9 mouse cellular contexts compared by ENCODE assay signal in the genomic region with DNA sequence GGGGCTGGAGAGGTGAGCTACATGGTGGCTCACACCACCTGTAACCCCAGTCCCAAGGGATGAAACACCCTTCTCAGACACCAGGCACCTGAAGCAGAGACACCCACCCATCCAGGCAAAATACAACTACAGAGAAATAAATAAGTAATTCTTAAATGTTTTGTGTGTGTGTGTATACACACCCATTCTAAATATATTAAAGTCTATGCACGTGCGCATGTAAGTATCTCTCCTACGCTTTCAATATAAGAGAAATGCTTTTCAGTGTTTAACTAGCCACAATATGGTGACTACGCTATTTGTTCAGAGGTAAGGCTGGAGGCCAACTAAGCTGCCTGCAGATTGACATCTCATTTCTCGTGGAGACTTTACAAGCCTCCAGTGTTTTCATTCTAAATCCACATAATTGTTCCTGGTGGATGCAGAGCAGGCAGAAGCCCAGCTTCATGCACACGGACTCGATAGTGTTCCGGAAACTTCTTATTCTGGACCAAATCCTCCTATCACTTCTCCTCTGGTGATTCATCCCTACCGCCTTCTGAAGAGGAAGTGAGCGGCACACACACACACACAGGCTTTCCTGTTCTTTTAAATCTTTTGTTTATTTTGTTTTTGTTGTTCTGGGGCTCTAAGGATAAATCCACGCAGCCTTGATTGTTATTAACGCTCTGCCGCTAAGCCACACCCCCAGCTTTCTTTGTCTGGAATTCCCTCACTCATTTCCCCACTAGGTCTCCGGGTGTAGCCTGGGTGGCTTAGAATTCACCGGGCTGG. TPM values are rescaled to one million over a fixed set of nuclear protein-coding genes. Genes with fewer than 3 reads are reported as not detected.
DNase-seq lines count a peak whose midpoint lies in the region; ATAC-seq and TF ChIP-seq lines count a peak whose summit lies in the region.
"Had no signal": no experiment of that assay in that cellular context is flagged by ENCODE, and none has a peak within 500 bp of the region (broad histone marks: within the 10 kb centered on the region; RNA-seq: fewer than 3 reads in every experiment).

No protein-coding gene starts in this region.

- ATAC-seq in neural tube, embryonic 15.5 days (ENCODE audit: low FRiP score), result no peak
- ATAC-seq in embryonic facial prominence, embryonic 13.5 days (ENCODE audit: insufficient number of reproducible peaks, insufficient read depth, low FRiP score, low TSS enrichment, low read depth), result no peak
- no peak for ATAC-seq in limb, embryonic 14.5 days (ENCODE audit: low FRiP score, low read depth)
- no peak for ATAC-seq in stomach, embryonic 16.5 days (ENCODE audit: insufficient read depth, low FRiP score)

- H3K27me3 ChIP-seq in neural tube, embryonic 15.5 days (replicated peaks), result no peaks in the 10 kb centered on the region
- H3K27me3 ChIP-seq in embryonic facial prominence, embryonic 13.5 days, result no peaks in the 10 kb centered on the region
- no peaks in the 10 kb centered on the region for H3K27me3 ChIP-seq in limb, embryonic 14.5 days (ENCODE audit: control insufficient read depth, insufficient read depth, low read length)
- no peaks in the 10 kb centered on the region for H3K27me3 ChIP-seq in stomach, embryonic 16.5 days (ENCODE audit: control insufficient read depth, insufficient read depth, low read length)

- TF ChIP-seq POLR2A in limb, embryonic 14.5 days (IDR thresholded peaks at IDR 0.05; ENCODE audit: borderline replicate concordance, extremely low read depth, insufficient read depth, insufficient read length), result no peak

- H3K9me3 ChIP-seq in neural tube, embryonic 15.5 days (replicated peaks), result no peaks in the 10 kb centered on the region
- no peaks in the 10 kb centered on the region for H3K9me3 ChIP-seq in embryonic facial prominence, embryonic 13.5 days
- H3K9me3 ChIP-seq in limb, embryonic 14.5 days (ENCODE audit: control insufficient read depth, low read length), result 0 out of 2 replicates have a peak, but pooled peaks cover 2% of the 10 kb centered on the region
- no peaks in the 10 kb centered on the region for H3K9me3 ChIP-seq in stomach, embryonic 16.5 days (replicated peaks; ENCODE audit: control insufficient read depth, low read length)

- H3K4me3 ChIP-seq in neural tube, embryonic 15.5 days (replicated peaks), result no peak overlapping the region
- H3K4me3 ChIP-seq in embryonic facial prominence, embryonic 13.5 days, result no peak overlapping the region
- no peak overlapping the region for H3K4me3 ChIP-seq in limb, embryonic 14.5 days (replicated peaks; ENCODE audit: low read length)
- H3K4me3 ChIP-seq in stomach, embryonic 16.5 days (replicated peaks; ENCODE audit: low read length), result peak overlapping the region; percentile 3; the same call in 1 of the 2 replicates

- H3K9ac ChIP-seq in neural tube, embryonic 15.5 days (replicated peaks), result no peak overlapping the region
- peak overlapping the region; percentile 32; the same call in 1 of the 2 replicates for H3K9ac ChIP-seq in embryonic facial prominence, embryonic 13.5 days
- no peak overlapping the region for H3K9ac ChIP-seq in limb, embryonic 14.5 days (ENCODE audit: low read depth, low read length, severe bottlenecking)
- H3K9ac ChIP-seq in stomach, embryonic 16.5 days (ENCODE audit: low read length), result 0 out of 2 replicates have a peak overlapping the region, but pooled peaks have one; percentile 34

- 0 out of 2 replicates have a peak overlapping the region, but pooled peaks have one; percentile 7 for H3K4me2 ChIP-seq in neural tube, embryonic 15.5 days
- H3K4me2 ChIP-seq in embryonic facial prominence, embryonic 13.5 days, result peak overlapping the region; percentile 18; the same call in 1 of the 2 replicates
- 0 out of 2 replicates have a peak overlapping the region, but pooled peaks have one; percentile 14 for H3K4me2 ChIP-seq in limb, embryonic 14.5 days (replicated peaks; ENCODE audit: low read depth, low read length, severe bottlenecking)
- H3K4me2 ChIP-seq in stomach, embryonic 16.5 days (ENCODE audit: low read depth, low read length), result peak overlapping the region; percentile 36; the same call in 1 of the 2 replicates

- no peak overlapping the region for H3K27ac ChIP-seq in neural tube, embryonic 15.5 days (replicated peaks)
- H3K27ac ChIP-seq in embryonic facial prominence, embryonic 13.5 days, result peak overlapping the region; percentile 44; the same call in 1 of the 2 replicates
- no peak overlapping the region for H3K27ac ChIP-seq in limb, embryonic 14.5 days (replicated peaks; ENCODE audit: low read depth, low read length)
- H3K27ac ChIP-seq in stomach, embryonic 16.5 days (ENCODE audit: low read length), result peak overlapping the region; percentile 52

- peaks cover 12% of the 10 kb centered on the region for H3K4me1 ChIP-seq in neural tube, embryonic 15.5 days
- H3K4me1 ChIP-seq in embryonic facial prominence, embryonic 13.5 days, result peaks cover 14% of the 10 kb centered on the region
- H3K4me1 ChIP-seq in limb, embryonic 14.5 days (ENCODE audit: control insufficient read depth, insufficient read depth, low read length), result peaks cover 5% of the 10 kb centered on the region; the same call in 1 of the 2 replicates
- peaks cover 6% of the 10 kb centered on the region; the same call in 1 of the 2 replicates for H3K4me1 ChIP-seq in stomach, embryonic 16.5 days (ENCODE audit: control insufficient read depth, insufficient read depth, low read length)

- no peaks in the 10 kb centered on the region for H3K36me3 ChIP-seq in neural tube, embryonic 15.5 days
- no peaks in the 10 kb centered on the region for H3K36me3 ChIP-seq in embryonic facial prominence, embryonic 13.5 days
- H3K36me3 ChIP-seq in limb, embryonic 14.5 days (ENCODE audit: control insufficient read depth, insufficient read depth, low read length), result no peaks in the 10 kb centered on the region
- H3K36me3 ChIP-seq in stomach, embryonic 16.5 days (ENCODE audit: control insufficient read depth, insufficient read depth, low read length), result no peaks in the 10 kb centered on the region

- WGBS in neural tube, embryonic 15.5 days, result 52% methylated on average over 15 of the region's 15 CpGs
- WGBS in embryonic facial prominence, embryonic 13.5 days, result 49% methylated on average over 15 of the region's 15 CpGs
- WGBS in limb, embryonic 14.5 days, result 49% methylated on average over 15 of the region's 15 CpGs
- WGBS in stomach, embryonic 16.5 days, result 44% methylated on average over 15 of the region's 15 CpGs

- DNase-seq in neural tube, embryonic 10.5 days (ENCODE audit: extremely low spot score, low spot score), result no peak
- DNase-seq in limb, embryonic 14.5 days (ENCODE audit: low spot score), result no peak
- no peak for DNase-seq in urinary bladder, postnatal 14 days (ENCODE audit: low spot score)
- no peak for DNase-seq in gastrocnemius, adult 18-20 months (ENCODE audit: low spot score)
- DNase-seq: cerebellum, postnatal 14 days; left cerebral cortex, postnatal 4 days had no signal

RNA-seq across cellular contexts. Expression of gene Zfp217, which starts 12.1 kb away (rescaled TPM):
- 0.82 and 2.4 TPM in 2 replicates for polyA plus RNA-seq in neural tube, embryonic 15.5 days (2015; fragmentation: Nextera tagmentation; extraction: Ambion mirVana)
- 4.7 and 5.2 TPM in 2 replicates for polyA plus RNA-seq in embryonic facial prominence, embryonic 13.5 days (2015; fragmentation: Nextera tagmentation; extraction: Ambion mirVana)
- 11.7 and 12.2 TPM in 2 replicates for polyA plus RNA-seq in limb, embryonic 14.5 days (2012; rRNA removed)
- 4.0 and 4.8 TPM in 2 replicates for polyA plus RNA-seq in limb, embryonic 14.5 days (2014; fragmentation: Nextera tagmentation; extraction: Ambion mirVana)
- 3.0 and 3.2 TPM in 2 replicates for polyA plus RNA-seq in stomach, embryonic 16.5 days (2015; fragmentation: Nextera tagmentation; extraction: Ambion mirVana)
- 1 to 10 TPM; 3.8 to 5.5 TPM for total RNA-seq in gastrocnemius, adult 18-20 months (2021)

Comparison
In these comparisons a context has a peak if more than half of its experiments do, and no peak if none do; other contexts are left out.
1. H3K27ac ChIP-seq: peak in embryonic facial prominence, embryonic 13.5 days (single experiment) and stomach, embryonic 16.5 days (single experiment); none in neural tube, embryonic 15.5 days (single experiment) and limb, embryonic 14.5 days (single experiment).
2. H3K9ac ChIP-seq: peak in embryonic facial prominence, embryonic 13.5 days (single experiment) and stomach, embryonic 16.5 days (single experiment); none in neural tube, embryonic 15.5 days (single experiment) and limb, embryonic 14.5 days (single experiment).
3. Peak in every context shown above with its lines, with median percentiles within 50 percentile points of each other: H3K4me2 ChIP-seq.